Mouse (Mus musculus): ENCODE results near the gene Tgfbr3. TPM values are rescaled to one million over a fixed set of nuclear protein-coding genes. Genes with fewer than 3 reads are reported as not detected.

Tgfbr3 gene
- polyA plus RNA-seq, 1 experiment from 2014 or later = 4.7 TPM

DNA sequence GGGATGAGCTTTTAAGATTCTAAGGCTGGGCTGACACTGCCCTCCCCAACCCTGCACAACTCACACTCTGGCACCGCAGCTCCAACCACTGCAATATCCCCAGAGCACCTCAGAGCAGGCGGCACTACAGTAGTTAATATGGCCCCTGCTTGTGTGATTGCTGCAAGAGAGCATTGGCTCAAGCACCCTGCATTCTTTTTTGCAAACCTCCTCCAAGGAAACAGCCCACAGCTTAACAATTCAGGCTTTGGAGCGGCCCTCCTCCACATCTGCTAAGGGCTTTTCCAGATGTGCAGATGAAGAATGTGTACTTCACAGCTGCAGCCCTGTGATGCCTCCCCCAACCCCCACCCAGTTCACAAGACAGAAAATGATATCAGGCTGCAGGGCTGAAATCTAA lies 138.1 kb downstream of the Tgfbr3 start:
- 0 out of 2 replicates have a peak overlapping the region, but pooled peaks have one; percentile 10 for H3K27ac ChIP-seq (replicated peaks; ENCODE audit: low read depth, low read length)
- ATAC-seq (ENCODE audit: low FRiP score, low TSS enrichment) = no peak
- WGBS = 68% methylated on average over 3 of the region's 3 CpGs

DNA sequence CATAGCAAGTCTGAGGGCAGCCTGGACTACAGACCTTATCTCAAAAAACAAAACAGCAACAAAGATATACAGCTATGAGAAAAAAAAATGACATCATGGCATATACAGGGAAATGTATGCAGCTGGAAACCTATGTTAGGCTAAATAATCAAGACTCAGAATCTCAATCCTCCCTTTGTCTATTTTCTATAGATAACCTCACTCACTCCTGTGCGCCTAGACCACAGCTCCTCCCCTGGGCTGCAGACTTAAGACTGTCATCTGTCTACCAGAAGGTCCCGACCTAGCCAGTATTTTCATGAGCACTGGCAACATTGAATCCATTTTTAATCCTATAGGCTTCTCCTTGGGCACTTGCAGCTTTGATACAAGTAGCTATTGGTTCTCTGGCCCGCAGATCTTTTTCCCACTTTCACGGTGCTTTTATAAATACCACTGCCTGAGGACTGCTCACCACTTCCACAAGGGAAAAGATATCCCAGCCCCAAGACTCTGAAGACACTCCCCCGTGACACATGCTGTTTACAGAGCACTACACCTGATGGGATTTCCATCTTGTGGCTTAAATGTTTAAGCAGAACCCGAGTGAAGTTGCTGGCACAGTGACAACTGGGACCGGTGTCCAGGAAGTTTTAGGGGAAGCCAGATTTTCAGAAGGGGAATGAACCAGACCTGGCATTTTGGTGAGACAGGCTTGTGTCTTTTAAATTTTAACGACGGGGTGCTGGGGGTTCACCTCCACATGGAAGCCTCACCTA lies 138.7 kb downstream of the Tgfbr3 start:
- no peak for ATAC-seq (ENCODE audit: low FRiP score, low TSS enrichment)

More for the DNA sequence above, 138.1 kb downstream of the Tgfbr3 start:
- H3K9ac ChIP-seq (replicated peaks; ENCODE audit: low read length) = no peak overlapping the region
- 0 out of 2 replicates have a peak, but pooled peaks cover 7% of the 10 kb centered on the region for H3K27me3 ChIP-seq (ENCODE audit: control insufficient read depth, insufficient read depth, low read length)
- no peak overlapping the region for H3K4me3 ChIP-seq (replicated peaks; ENCODE audit: low read depth, low read length)
- no peak overlapping the region for H3K4me2 ChIP-seq (ENCODE audit: low read length)
- no peaks in the 10 kb centered on the region for H3K36me3 ChIP-seq (ENCODE audit: control insufficient read depth, insufficient read depth, low read length)
- no peaks in the 10 kb centered on the region for H3K9me3 ChIP-seq (ENCODE audit: control insufficient read depth, low read length)
- no peak for DNase-seq
- H3K4me1 ChIP-seq (ENCODE audit: control insufficient read depth, insufficient read depth, low read length) = peaks cover 31% of the 10 kb centered on the region

DNA sequence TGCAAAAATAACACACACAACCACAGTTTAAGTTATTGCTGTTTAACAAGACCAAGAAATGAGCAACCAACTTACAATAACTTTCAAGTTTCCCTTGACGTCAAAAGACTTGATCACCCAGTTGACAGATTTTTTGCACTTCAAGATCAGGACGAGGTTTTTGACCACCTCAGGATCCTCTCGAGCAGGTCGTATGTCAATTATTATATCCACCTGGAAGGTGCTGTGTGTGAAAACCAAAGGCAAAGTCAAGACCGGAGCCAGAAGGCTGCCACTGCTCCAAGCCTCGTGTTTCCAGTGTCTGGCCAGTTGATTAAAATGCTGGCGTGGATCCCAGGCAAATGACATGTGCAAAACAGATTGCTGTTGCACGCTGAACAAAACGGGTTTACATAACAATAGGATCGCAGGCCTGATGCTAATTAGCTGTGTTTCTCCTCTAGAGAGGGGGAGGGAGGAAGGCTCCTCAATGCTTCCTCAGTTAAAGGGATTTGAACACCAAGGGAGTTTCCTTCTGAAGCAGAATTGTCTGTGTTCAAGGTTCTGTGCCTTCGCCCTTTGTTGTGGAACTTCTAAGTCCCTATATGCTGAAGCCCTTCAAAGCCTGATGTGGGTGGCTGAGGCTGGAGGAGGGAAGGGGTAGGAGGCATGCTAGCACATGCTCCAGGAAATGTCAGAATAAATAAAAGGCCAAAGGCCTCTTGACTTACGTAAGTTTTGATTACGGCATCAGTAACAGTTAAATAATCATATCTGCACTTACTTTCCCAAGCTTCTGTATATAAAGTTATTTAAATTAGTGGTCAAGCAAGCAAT lies 141.3 kb downstream of the Tgfbr3 start:
- no peak overlapping the region for H3K9ac ChIP-seq (replicated peaks; ENCODE audit: low read length)
- 9% methylated on average over 13 of the region's 13 CpGs for WGBS
- ATAC-seq (ENCODE audit: low FRiP score, low TSS enrichment) (peak; percentile 82; the same call in 1 of the 2 replicates), DNase-seq (peak; percentile 87)
- no peak overlapping the region; the same call in 1 of the 2 replicates for H3K27ac ChIP-seq (replicated peaks; ENCODE audit: low read depth, low read length)
- H3K4me1 ChIP-seq (ENCODE audit: control insufficient read depth, insufficient read depth, low read length) = peaks cover 48% of the 10 kb centered on the region
- H3K4me2 ChIP-seq (ENCODE audit: low read length) = no peak overlapping the region
- no peak overlapping the region for H3K4me3 ChIP-seq (replicated peaks; ENCODE audit: low read depth, low read length)
- H3K36me3 ChIP-seq (ENCODE audit: control insufficient read depth, insufficient read depth, low read length) = no peaks in the 10 kb centered on the region
- no peaks in the 10 kb centered on the region for H3K9me3 ChIP-seq (ENCODE audit: control insufficient read depth, low read length)
- H3K27me3 ChIP-seq (ENCODE audit: control insufficient read depth, insufficient read depth, low read length) = 0 out of 2 replicates have a peak, but pooled peaks cover 7% of the 10 kb centered on the region

More for the DNA sequence above, 138.7 kb downstream of the Tgfbr3 start:
- 46% methylated on average over 9 of the region's 9 CpGs for WGBS
- Histone ChIP-seq H3K9me3 (ENCODE audit: control insufficient read depth, low read length) (no peaks in the 10 kb centered on the region), H3K27ac (replicated peaks; ENCODE audit: low read depth, low read length) (0 out of 2 replicates have a peak overlapping the region, but pooled peaks have one; percentile 10), H3K27me3 (ENCODE audit: control insufficient read depth, insufficient read depth, low read length) (0 out of 2 replicates have a peak, but pooled peaks cover 7% of the 10 kb centered on the region), H3K4me1 (ENCODE audit: control insufficient read depth, insufficient read depth, low read length) (peaks cover 31% of the 10 kb centered on the region), H3K4me2 (ENCODE audit: low read length) (no peak overlapping the region), H3K9ac (replicated peaks; ENCODE audit: low read length) (no peak overlapping the region), H3K36me3 (ENCODE audit: control insufficient read depth, insufficient read depth, low read length) (no peaks in the 10 kb centered on the region), H3K4me3 (replicated peaks; ENCODE audit: low read depth, low read length) (no peak overlapping the region)
- peak; percentile 15 for DNase-seq

DNA sequence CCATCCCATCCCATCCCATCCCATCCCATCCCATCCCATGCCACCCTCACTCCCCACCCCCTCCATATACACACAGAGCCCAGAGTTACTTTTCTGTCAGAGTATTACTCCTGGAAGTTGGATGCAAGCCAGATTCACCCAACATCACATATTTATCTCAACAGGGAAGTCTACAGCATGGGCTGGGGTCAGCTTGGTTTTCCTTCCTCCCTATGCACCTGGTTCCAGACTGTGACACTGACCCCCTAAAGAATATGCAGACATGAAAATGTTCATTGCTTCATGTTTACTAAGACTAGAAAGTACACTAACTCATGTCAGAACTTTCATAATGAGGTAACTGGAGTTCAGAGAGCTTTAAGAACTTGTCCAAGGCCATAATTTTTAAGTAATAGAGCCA lies 142.0 kb downstream of the Tgfbr3 start:
- Histone ChIP-seq H3K4me1 (ENCODE audit: control insufficient read depth, insufficient read depth, low read length) (peaks cover 48% of the 10 kb centered on the region), H3K36me3 (ENCODE audit: control insufficient read depth, insufficient read depth, low read length) (no peaks in the 10 kb centered on the region), H3K27me3 (ENCODE audit: control insufficient read depth, insufficient read depth, low read length) (0 out of 2 replicates have a peak, but pooled peaks cover 7% of the 10 kb centered on the region), H3K9me3 (ENCODE audit: control insufficient read depth, low read length) (no peaks in the 10 kb centered on the region), H3K27ac (replicated peaks; ENCODE audit: low read depth, low read length) (no peak overlapping the region), H3K4me2 (ENCODE audit: low read length) (no peak overlapping the region), H3K9ac (replicated peaks; ENCODE audit: low read length) (no peak overlapping the region), H3K4me3 (replicated peaks; ENCODE audit: low read depth, low read length) (no peak overlapping the region)
- ATAC-seq (ENCODE audit: low FRiP score, low TSS enrichment) (no peak), DNase-seq (no peak)

DNA sequence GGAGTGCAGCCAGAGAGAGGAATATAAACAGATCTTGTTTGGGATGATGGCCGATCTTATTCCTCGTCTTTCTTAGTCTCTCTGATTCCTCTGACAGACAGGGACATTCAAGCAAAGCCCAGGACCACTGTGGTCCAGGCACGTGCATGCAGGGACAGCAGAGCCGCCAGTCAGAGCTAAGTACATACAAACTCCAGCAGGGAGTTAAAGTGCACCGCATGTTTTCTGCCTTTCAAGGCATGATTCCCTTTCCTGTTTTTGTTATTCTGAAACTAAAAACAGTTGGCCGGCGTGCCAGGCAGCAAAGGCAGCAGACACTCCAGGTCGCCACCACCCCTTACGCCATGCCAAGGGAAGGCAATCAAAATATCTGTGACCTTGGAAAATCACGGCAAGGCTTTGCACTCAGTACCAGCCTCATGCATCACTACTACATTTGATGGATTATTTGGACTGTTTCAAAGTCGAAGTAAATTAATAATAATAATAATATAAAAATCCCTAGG lies 143.3 kb downstream of the Tgfbr3 start:
- H3K9me3 ChIP-seq (ENCODE audit: control insufficient read depth, low read length) = no peaks in the 10 kb centered on the region
- no peak overlapping the region for H3K27ac ChIP-seq (replicated peaks; ENCODE audit: low read depth, low read length)
- H3K4me2 ChIP-seq (ENCODE audit: low read length) = no peak overlapping the region
- no peaks in the 10 kb centered on the region for H3K36me3 ChIP-seq (ENCODE audit: control insufficient read depth, insufficient read depth, low read length)
- peaks cover 42% of the 10 kb centered on the region for H3K4me1 ChIP-seq (ENCODE audit: control insufficient read depth, insufficient read depth, low read length)
- H3K9ac ChIP-seq (replicated peaks; ENCODE audit: low read length) = no peak overlapping the region
- no peaks in the 10 kb centered on the region for H3K27me3 ChIP-seq (ENCODE audit: control insufficient read depth, insufficient read depth, low read length)
- H3K4me3 ChIP-seq (replicated peaks; ENCODE audit: low read depth, low read length) = no peak overlapping the region
- 46% methylated on average over 11 of the region's 11 CpGs for WGBS
- ATAC-seq (ENCODE audit: low FRiP score, low TSS enrichment) = no peak
- DNase-seq = no peak

DNA sequence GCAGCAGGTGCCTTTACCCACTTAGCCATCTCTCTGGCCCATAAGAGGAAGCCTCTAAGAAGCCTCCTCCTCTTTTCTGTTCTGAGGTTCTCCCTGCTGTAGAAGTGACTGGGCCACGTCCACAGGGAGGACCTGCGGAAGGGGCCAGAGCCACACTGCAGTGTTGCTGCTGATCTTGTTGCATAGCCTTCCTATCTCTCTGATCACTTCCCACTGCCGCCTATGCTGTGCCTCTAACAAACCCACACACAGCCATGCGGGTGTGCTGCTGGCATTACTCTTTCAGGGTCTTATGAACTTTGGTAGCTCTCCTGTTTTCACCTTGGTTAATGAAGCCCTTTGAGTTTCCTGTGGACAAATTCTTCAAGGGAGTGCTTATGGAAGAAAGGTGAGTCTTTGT lies 144.3 kb downstream of the Tgfbr3 start:
- Histone ChIP-seq H3K9ac (replicated peaks; ENCODE audit: low read length) (no peak overlapping the region), H3K4me1 (ENCODE audit: control insufficient read depth, insufficient read depth, low read length) (peaks cover 37% of the 10 kb centered on the region), H3K4me3 (replicated peaks; ENCODE audit: low read depth, low read length) (no peak overlapping the region), H3K4me2 (ENCODE audit: low read length) (no peak overlapping the region), H3K27ac (replicated peaks; ENCODE audit: low read depth, low read length) (no peak overlapping the region), H3K27me3 (ENCODE audit: control insufficient read depth, insufficient read depth, low read length) (no peaks in the 10 kb centered on the region), H3K36me3 (ENCODE audit: control insufficient read depth, insufficient read depth, low read length) (no peaks in the 10 kb centered on the region), H3K9me3 (ENCODE audit: control insufficient read depth, low read length) (no peaks in the 10 kb centered on the region)
- WGBS = 80% methylated on average over 4 of the region's 4 CpGs
- ATAC-seq (ENCODE audit: low FRiP score, low TSS enrichment) = no peak
- DNase-seq = no peak

DNA sequence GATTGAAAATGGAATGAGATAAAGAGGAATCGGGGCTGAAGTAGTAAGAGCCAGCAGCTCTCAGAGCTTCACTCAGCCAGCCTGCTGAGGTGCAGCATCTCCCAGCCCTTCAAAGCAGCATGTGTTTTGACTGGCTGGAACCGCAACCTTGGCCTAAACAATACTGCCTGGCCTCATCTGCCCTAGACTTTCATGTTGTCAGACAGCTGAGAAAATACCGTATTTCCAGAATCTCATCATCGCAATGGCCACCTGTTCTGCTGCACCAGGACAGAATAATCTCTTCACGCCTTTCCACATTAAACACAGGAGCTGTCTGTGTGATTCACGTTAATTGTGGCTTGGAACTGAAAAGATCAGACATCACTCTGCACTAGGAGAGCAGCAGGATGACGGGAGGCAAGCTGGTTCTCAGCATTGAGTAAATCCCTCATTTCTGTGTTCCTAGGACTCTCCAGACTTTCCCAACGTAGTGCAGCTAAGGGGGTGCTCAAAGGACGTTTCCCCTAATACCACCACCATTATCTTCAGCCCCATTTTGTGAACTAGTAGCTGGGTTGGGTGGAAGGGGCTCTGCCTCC lies 145.1 kb downstream of the Tgfbr3 start:
- H3K4me2 ChIP-seq (ENCODE audit: low read length) = no peak overlapping the region
- DNase-seq (peak; percentile 61), ATAC-seq (ENCODE audit: low FRiP score, low TSS enrichment) (no peak)
- no peak overlapping the region for H3K4me3 ChIP-seq (replicated peaks; ENCODE audit: low read depth, low read length)
- peak overlapping the region; percentile 20 for H3K27ac ChIP-seq (replicated peaks; ENCODE audit: low read depth, low read length)
- WGBS = 13% methylated on average over 9 of the region's 9 CpGs
- H3K4me1 ChIP-seq (ENCODE audit: control insufficient read depth, insufficient read depth, low read length) = peaks cover 37% of the 10 kb centered on the region
- no peak overlapping the region for H3K9ac ChIP-seq (replicated peaks; ENCODE audit: low read length)
- H3K36me3 ChIP-seq (ENCODE audit: control insufficient read depth, insufficient read depth, low read length) = no peaks in the 10 kb centered on the region
- H3K9me3 ChIP-seq (ENCODE audit: control insufficient read depth, low read length) = no peaks in the 10 kb centered on the region
- no peaks in the 10 kb centered on the region for H3K27me3 ChIP-seq (ENCODE audit: control insufficient read depth, insufficient read depth, low read length)

DNA sequence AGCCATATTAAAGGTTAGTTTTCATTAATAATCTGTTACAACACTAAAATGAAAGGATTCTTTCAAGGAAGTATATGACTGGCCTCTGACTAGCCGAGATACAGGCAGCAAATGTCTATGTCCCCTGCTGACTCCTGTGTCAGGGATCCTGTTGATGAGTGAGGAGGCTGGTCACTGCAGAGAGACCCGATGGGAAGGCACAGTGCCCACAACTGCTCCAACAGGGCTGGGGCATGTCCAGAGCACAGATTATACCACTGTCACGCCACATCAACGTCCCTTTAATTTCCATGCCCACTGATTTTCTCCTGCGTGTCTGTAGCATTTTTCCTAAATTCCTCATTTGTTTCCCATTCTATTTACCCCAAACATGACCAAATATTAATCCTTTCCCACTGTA lies 146.0 kb downstream of the Tgfbr3 start:
- no peak overlapping the region for H3K27ac ChIP-seq (replicated peaks; ENCODE audit: low read depth, low read length)
- no peak overlapping the region for H3K9ac ChIP-seq (replicated peaks; ENCODE audit: low read length)
- no peaks in the 10 kb centered on the region for H3K27me3 ChIP-seq (ENCODE audit: control insufficient read depth, insufficient read depth, low read length)
- H3K4me1 ChIP-seq (ENCODE audit: control insufficient read depth, insufficient read depth, low read length) = peaks cover 37% of the 10 kb centered on the region
- H3K9me3 ChIP-seq (ENCODE audit: control insufficient read depth, low read length) = no peaks in the 10 kb centered on the region
- no peak for ATAC-seq (ENCODE audit: low FRiP score, low TSS enrichment)
- H3K36me3 ChIP-seq (ENCODE audit: control insufficient read depth, insufficient read depth, low read length) = no peaks in the 10 kb centered on the region
- H3K4me3 ChIP-seq (replicated peaks; ENCODE audit: low read depth, low read length) = no peak overlapping the region
- no peak for DNase-seq
- 49% methylated on average over 5 of the region's 5 CpGs for WGBS
- H3K4me2 ChIP-seq (ENCODE audit: low read length) = no peak overlapping the region

Data from midbrain, embryonic 14.5 days (tissue).